In genomic region chr14:27242253-27242652, GRCm38 (mm10) we compare ENCODE assay signal across 11 mouse cellular contexts.
A peak's percentile ranks its signal among the peaks of the same experiment; 100 is the strongest.
DNase-seq lines count a peak whose midpoint lies in the region; ATAC-seq lines count a peak whose summit lies in the region.
"Had no signal": no experiment of that assay in that cellular context is flagged by ENCODE, and none has a peak within 500 bp of the region (broad histone marks: within the 10 kb centered on the region; RNA-seq: fewer than 3 reads in every experiment).

No protein-coding gene starts in this region.

- ATAC-seq in midbrain, embryonic 11.5 days (ENCODE audit: low FRiP score) = no peak
- no peak for ATAC-seq in midbrain, embryonic 14.5 days (ENCODE audit: low FRiP score, low TSS enrichment)
- no peak for ATAC-seq in CD4-positive, CD25-positive, alpha-beta regulatory T cell, adult 4 months

- WGBS in midbrain, embryonic 11.5 days = 87% methylated on average over 8 of the region's 8 CpGs
- 93% methylated on average over 8 of the region's 8 CpGs for WGBS in midbrain, embryonic 14.5 days

- intact Hi-C loops in heart, postnatal 25 days (cut with DNase I) = loop anchor here (5.0 kb wide), 1 partner anchor 90 kb away; no protein-coding TSS in a partner anchor

- H3K9me3 ChIP-seq in midbrain, embryonic 11.5 days (ENCODE audit: control insufficient read depth, low read length) = no peaks in the 10 kb centered on the region
- H3K9me3 ChIP-seq in midbrain, embryonic 14.5 days (ENCODE audit: control insufficient read depth, low read length) = no peaks in the 10 kb centered on the region
- H3K9me3 ChIP-seq: embryonic facial prominence, embryonic 15.5 days; neural tube, embryonic 13.5 days had no signal

- no peaks in the 10 kb centered on the region for H3K4me1 ChIP-seq in midbrain, embryonic 11.5 days (ENCODE audit: control insufficient read depth, insufficient read depth, low read length)
- H3K4me1 ChIP-seq in midbrain, embryonic 14.5 days (ENCODE audit: control insufficient read depth, insufficient read depth, low read length) = no peaks in the 10 kb centered on the region
- H3K4me1 ChIP-seq: neural tube, embryonic 13.5 days had no signal

- no peak overlapping the region for H3K27ac ChIP-seq in midbrain, embryonic 11.5 days (ENCODE audit: low read depth, low read length)
- no peak overlapping the region for H3K27ac ChIP-seq in midbrain, embryonic 14.5 days (replicated peaks; ENCODE audit: low read depth, low read length)
- H3K27ac ChIP-seq: embryonic facial prominence, embryonic 15.5 days; neural tube, embryonic 13.5 days had no signal

- no peak overlapping the region for H3K4me3 ChIP-seq in midbrain, embryonic 11.5 days (ENCODE audit: low read depth, low read length)
- no peak overlapping the region for H3K4me3 ChIP-seq in midbrain, embryonic 14.5 days (replicated peaks; ENCODE audit: low read depth, low read length)
- H3K4me3 ChIP-seq: embryonic facial prominence, embryonic 15.5 days; neural tube, embryonic 13.5 days had no signal

- no peak overlapping the region for H3K9ac ChIP-seq in midbrain, embryonic 11.5 days (ENCODE audit: low read length)
- no peak overlapping the region for H3K9ac ChIP-seq in midbrain, embryonic 14.5 days (replicated peaks; ENCODE audit: low read length)
- H3K9ac ChIP-seq: embryonic facial prominence, embryonic 15.5 days; neural tube, embryonic 13.5 days had no signal

- H3K4me2 ChIP-seq in midbrain, embryonic 11.5 days = no peak overlapping the region
- no peak overlapping the region for H3K4me2 ChIP-seq in midbrain, embryonic 14.5 days (ENCODE audit: low read length)
- H3K4me2 ChIP-seq: embryonic facial prominence, embryonic 15.5 days; neural tube, embryonic 13.5 days had no signal

- H3K36me3 ChIP-seq in midbrain, embryonic 11.5 days (ENCODE audit: control insufficient read depth, insufficient read depth, low read length) = no peaks in the 10 kb centered on the region
- no peaks in the 10 kb centered on the region for H3K36me3 ChIP-seq in midbrain, embryonic 14.5 days (ENCODE audit: control insufficient read depth, insufficient read depth, low read length)
- H3K36me3 ChIP-seq: embryonic facial prominence, embryonic 15.5 days; neural tube, embryonic 13.5 days had no signal

- no peaks in the 10 kb centered on the region for H3K27me3 ChIP-seq in midbrain, embryonic 11.5 days (ENCODE audit: control insufficient read depth, insufficient read depth, low read length)
- no peaks in the 10 kb centered on the region for H3K27me3 ChIP-seq in midbrain, embryonic 14.5 days (ENCODE audit: control insufficient read depth, insufficient read depth, low read length)
- H3K27me3 ChIP-seq: embryonic facial prominence, embryonic 15.5 days; neural tube, embryonic 13.5 days had no signal

- peak; percentile 23 for DNase-seq in midbrain, embryonic 11.5 days (ENCODE audit: low spot score, missing footprints)
- no peak for DNase-seq in midbrain, embryonic 14.5 days
- DNase-seq in heart, postnatal 25 days (ENCODE audit: low spot score) = peak; percentile 53
- peak; percentile 60 to 72 for DNase-seq in lung, adult 18-20 months
- no peak for DNase-seq in adipocyte (ENCODE audit: low spot score)
- no peak for DNase-seq in right cerebral cortex, postnatal 14 days
- no peak for DNase-seq in layer of hippocampus, adult 9-11 months
- DNase-seq: cerebellum, postnatal 10 days had no signal

Comparison
In these comparisons a context has a peak if more than half of its experiments do, and no peak if none do; other contexts are left out.
1. DNase-seq: peak in midbrain, embryonic 11.5 days (single experiment), heart, postnatal 25 days (single experiment) and lung, adult 18-20 months (2 of 2); none in midbrain, embryonic 14.5 days (single experiment), adipocyte (single experiment), right cerebral cortex, postnatal 14 days (single experiment) and layer of hippocampus, adult 9-11 months (single experiment).